Mouse (Mus musculus) embryonic fibroblast, embryonic 13.5 days (primary cell): Measurements from ENCODE around the gene Atn1.

ENCODE experiments used
- CTCF ChIP-seq: IDR thresholded peaks from 2 replicates; pipeline ENCODE4 v1.5.1; 2011; ENCODE audit warnings: mild to moderate bottlenecking, control low read depth, low read length, moderate library complexity, borderline replicate concordance; ENCODE audit not compliant: insufficient read depth
- POLR2A ChIP-seq: IDR thresholded peaks from 2 replicates; pipeline ENCODE4 v1.6.1; 2011; ENCODE audit warnings: low read depth, mild to moderate bottlenecking, control low read depth, low read length, moderate library complexity

GRCm38 (mm10) chr6:124791911-124792310 lies 35.6 kb upstream of the Atn1 start:
- TF ChIP-seq CTCF: no peak
- no peak for TF ChIP-seq POLR2A
